Mouse (Mus musculus): Measurements from ENCODE around the gene Setd5.

Gene Setd5

GRCm38 (mm10) chr6:113076686-113077516, at the start of gene Setd5:
Gene Setd5 (plus strand): TSS chr6:113077365.
- peak; percentile 97 for DNase-seq (ENCODE audit: low read depth)

GRCm38 (mm10) chr6:113027446-113027845, 49.7 kb upstream of the Setd5 start:
- no peak for DNase-seq (ENCODE audit: low read depth)

- DNase-seq (ENCODE audit: low read depth): no peak
These were observed 48.2 kb upstream of the Setd5 start for GRCm38 (mm10) chr6:113029006-113029405.

GRCm38 (mm10) chr6:113030553-113030952, 46.6 kb upstream of the Setd5 start:
- DNase-seq (ENCODE audit: low read depth): no peak

GRCm38 (mm10) chr6:113030970-113031660, 46.0 kb upstream of the Setd5 start:
- DNase-seq (ENCODE audit: low read depth): no peak

GRCm38 (mm10) chr6:113032121-113032520, 45.0 kb upstream of the Setd5 start:
- no peak for DNase-seq (ENCODE audit: low read depth)

GRCm38 (mm10) chr6:113033185-113033584, 44.0 kb upstream of the Setd5 start:
- DNase-seq (ENCODE audit: low read depth): no peak

- no peak for DNase-seq (ENCODE audit: low read depth)
These were observed 42.7 kb upstream of the Setd5 start for GRCm38 (mm10) chr6:113034466-113034865.

GRCm38 (mm10) chr6:113036463-113037175, 40.5 kb upstream of the Setd5 start:
- DNase-seq (ENCODE audit: low read depth): no peak

GRCm38 (mm10) chr6:113037946-113038734, 39.0 kb upstream of the Setd5 start:
- DNase-seq (ENCODE audit: low read depth): peak; percentile 81

- no peak for DNase-seq (ENCODE audit: low read depth)
These were observed 38.5 kb upstream of the Setd5 start for GRCm38 (mm10) chr6:113038735-113039058.

GRCm38 (mm10) chr6:113040319-113040718, 36.8 kb upstream of the Setd5 start:
- DNase-seq (ENCODE audit: low read depth): no peak

- DNase-seq (ENCODE audit: low read depth): no peak
These were observed 35.8 kb upstream of the Setd5 start for GRCm38 (mm10) chr6:113041215-113041990.

GRCm38 (mm10) chr6:113045575-113045974, 31.6 kb upstream of the Setd5 start:
- DNase-seq (ENCODE audit: low read depth): no peak

- peak; percentile 98 for DNase-seq (ENCODE audit: low read depth)
These were observed 30.9 kb upstream of the Setd5 start, which contains the start of gene Thumpd3 for GRCm38 (mm10) chr6:113046041-113046975. Gene Thumpd3 (plus strand): TSS chr6:113046225.

GRCm38 (mm10) chr6:113047016-113047746, 30.0 kb upstream of the Setd5 start:
- peak; percentile 80 for DNase-seq (ENCODE audit: low read depth)

GRCm38 (mm10) chr6:113048371-113048770, 28.8 kb upstream of the Setd5 start:
- DNase-seq (ENCODE audit: low read depth): no peak

GRCm38 (mm10) chr6:113049159-113049558, 28.0 kb upstream of the Setd5 start:
- no peak for DNase-seq (ENCODE audit: low read depth)

GRCm38 (mm10) chr6:113052972-113053371, 24.2 kb upstream of the Setd5 start:
- DNase-seq (ENCODE audit: low read depth): no peak
